Mouse (Mus musculus) kidney, embryonic 14.5 days (tissue): ENCODE results near the gene Vwa1. TPM values are rescaled to one million over a fixed set of nuclear protein-coding genes. Genes with fewer than 3 reads are reported as not detected.
A peak's percentile ranks its signal among the peaks of the same experiment; 100 is the strongest.

ENCODE experiments used
- ATAC-seq: fragments of 200-750 bp; cut with Nextera tagmentation; 2 replicates; pipeline ENCODE4 v1.8.0; 2017; ENCODE audit warnings: moderate number of reproducible peaks, mild to moderate bottlenecking, moderate TSS enrichment, moderate library complexity; ENCODE audit not compliant: low FRiP score, low TSS enrichment
- H3K27ac ChIP-seq: fragments of 300-500 bp; sonication (generic); 2 replicates; pipeline ENCODE4 v1.5.1; 2014; ENCODE audit warnings: low read depth, mild to moderate bottlenecking, low read length, moderate library complexity, mixed read lengths
- H3K27me3 ChIP-seq: fragments of 300-500 bp; sonication (generic); 2 replicates; pipeline ENCODE4 v1.6.1; 2014; ENCODE audit warnings: mild to moderate bottlenecking, low read length; ENCODE audit not compliant: control insufficient read depth, insufficient read depth
- H3K36me3 ChIP-seq: fragments of 300-500 bp; sonication (generic); 2 replicates; pipeline ENCODE4 v1.6.1; 2014; ENCODE audit warnings: low read length, mixed read lengths; ENCODE audit not compliant: control insufficient read depth, insufficient read depth
- H3K4me1 ChIP-seq: fragments of 300-500 bp; sonication (generic); 2 replicates; pipeline ENCODE4 v1.6.1; 2014; ENCODE audit warnings: low read length, mixed read lengths; ENCODE audit not compliant: control insufficient read depth, insufficient read depth
- H3K4me2 ChIP-seq: fragments of 300-500 bp; sonication (generic); replicated peaks from 2 replicates; pipeline ENCODE4 v1.6.1; 2014; ENCODE audit warnings: low read depth, mild to moderate bottlenecking, low read length
- H3K4me3 ChIP-seq: fragments of 300-500 bp; sonication (generic); 2 replicates; pipeline ENCODE4 v1.5.1; 2014; ENCODE audit warnings: mild to moderate bottlenecking, low read length
- H3K9ac ChIP-seq: fragments of 300-500 bp; sonication (generic); 2 replicates; pipeline ENCODE4 v1.6.1; 2014; ENCODE audit warnings: low read depth, mild to moderate bottlenecking, low read length, moderate library complexity
- H3K9me3 ChIP-seq: fragments of 300-500 bp; sonication (generic); 2 replicates; pipeline ENCODE4 v1.6.1; 2016; ENCODE audit warnings: low read length; ENCODE audit not compliant: control insufficient read depth
- WGBS: fragments of 180-500 bp; shearing (Covaris S2); extraction: QIAGEN DNeasy Blood & Tissue Kit; methylation state at CpG from one replicate; pipeline ENCODE4 v1.1.7; 2014; 5-methylcytosine and 5-hydroxymethylcytosine counted together
- polyA plus RNA-seq: library from polyadenylated mRNA; unstranded; fragments of >200 nt; fragmentation: Nextera tagmentation; extraction: Ambion mirVana; gene quantifications from 2 replicates; pipeline ENCODE4 v1.2.1, GENCODE M21; 2014

Gene Vwa1
- polyA plus RNA-seq, 1 experiment from 2014 or later: 4.9 TPM

DNA sequence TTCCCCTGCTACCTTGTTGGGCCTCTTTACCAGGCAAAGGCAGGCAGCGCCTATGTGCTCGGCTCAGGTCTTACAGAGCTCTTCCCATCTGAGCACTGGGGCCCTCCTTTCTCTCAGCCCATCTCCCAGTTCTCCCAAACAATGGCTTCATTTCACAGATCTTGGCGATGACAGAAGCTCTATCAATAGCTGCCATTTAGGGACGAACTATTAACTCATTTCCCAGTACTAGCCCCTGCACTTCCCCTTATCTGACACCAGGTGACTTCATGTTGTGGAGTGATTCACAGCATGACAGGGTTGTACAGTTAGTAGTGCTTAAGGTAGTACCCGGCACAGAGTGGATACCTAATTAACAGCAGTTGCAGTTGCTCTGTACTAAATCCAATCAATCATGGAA is 11.3 kb upstream of the Vwa1 start, which contains the start of gene Tmem88b:
Tmem88b (minus strand) TSS at position 56 of the 400 bp plus-strand sequence.
- no peaks in the 10 kb centered on the region for H3K36me3 ChIP-seq
- WGBS: 80% methylated on average over 5 of the region's 5 CpGs
- H3K4me2 ChIP-seq: peak within 1 kb of the TSS; percentile 87
- peak within 1 kb of the TSS; percentile 81 for H3K9ac ChIP-seq
- no peaks in the 10 kb centered on the region for H3K9me3 ChIP-seq
- ATAC-seq: no peak
- peak within 1 kb of the TSS; percentile 60; the same call in 1 of the 2 replicates for H3K4me3 ChIP-seq
- no peaks in the 10 kb centered on the region for H3K27me3 ChIP-seq
- peaks cover 13% of the 10 kb centered on the region; the same call in 1 of the 2 replicates for H3K4me1 ChIP-seq
- H3K27ac ChIP-seq: no peak within 1 kb of the TSS

DNA sequence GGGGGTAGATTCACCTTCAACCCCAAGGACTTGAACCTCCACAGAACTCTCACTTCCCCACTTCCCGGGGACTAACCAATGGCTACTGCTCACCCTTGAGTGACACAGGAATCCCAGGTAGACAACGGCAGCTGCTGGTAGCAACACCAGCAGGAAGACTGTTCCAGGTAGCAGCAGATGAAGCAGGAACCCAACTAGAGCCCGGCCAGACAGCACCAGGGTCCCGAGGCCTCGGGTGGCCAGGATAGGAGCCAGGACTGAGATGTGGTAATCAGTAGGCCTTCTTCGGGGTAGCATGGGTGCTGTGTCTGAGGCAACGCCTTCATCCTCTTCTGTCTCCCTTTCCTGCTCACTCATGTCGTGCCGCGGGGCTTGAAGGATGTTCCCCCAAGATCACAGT is 10.7 kb upstream of the Vwa1 start:
- peaks cover 14% of the 10 kb centered on the region; the same call in 1 of the 2 replicates for H3K4me1 ChIP-seq
- 75% methylated on average over 10 of the region's 10 CpGs for WGBS
- H3K27ac ChIP-seq: no peak overlapping the region
- no peak overlapping the region for H3K4me2 ChIP-seq
- H3K9ac ChIP-seq: no peak overlapping the region
- H3K27me3 ChIP-seq: no peaks in the 10 kb centered on the region
- H3K4me3 ChIP-seq: no peak overlapping the region
- H3K36me3 ChIP-seq: no peaks in the 10 kb centered on the region
- no peak for ATAC-seq
- H3K9me3 ChIP-seq: no peaks in the 10 kb centered on the region

DNA sequence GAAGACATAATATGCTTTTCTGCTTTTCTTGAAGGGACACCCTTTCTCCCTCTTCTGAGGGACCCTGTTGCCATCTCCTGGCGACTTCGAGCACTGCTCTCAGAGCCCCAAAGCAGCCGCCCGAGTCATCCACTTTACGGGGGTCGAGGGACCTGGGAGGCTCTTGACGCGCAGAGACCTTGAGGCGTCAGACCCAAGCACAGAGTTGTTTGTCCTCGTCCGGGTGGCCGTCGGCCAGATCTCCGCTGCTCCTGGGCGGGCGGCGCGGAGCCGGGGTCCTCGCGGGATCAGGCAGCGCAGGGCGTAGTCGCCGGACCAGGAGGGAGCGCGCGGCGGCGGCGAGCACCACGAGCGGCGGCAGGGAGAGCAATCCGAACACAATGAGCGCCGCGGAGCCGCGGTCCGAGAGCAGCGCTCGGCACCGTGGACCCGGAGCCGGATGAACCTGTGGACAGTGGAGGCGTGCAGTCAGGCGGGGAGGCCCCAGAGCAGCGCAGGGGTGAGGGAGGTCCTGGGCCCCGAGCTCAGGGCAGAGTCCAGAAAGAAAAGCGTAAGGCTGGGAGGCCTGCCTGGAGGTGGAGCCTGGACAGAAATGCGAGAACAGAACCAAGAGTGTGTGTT is 9.7 kb upstream of the Vwa1 start:
- Histone ChIP-seq H3K4me1 (peaks cover 14% of the 10 kb centered on the region; the same call in 1 of the 2 replicates), H3K4me3 (peak overlapping the region; percentile 60), H3K27ac (peak overlapping the region; percentile 67), H3K9me3 (no peaks in the 10 kb centered on the region), H3K27me3 (no peaks in the 10 kb centered on the region), H3K36me3 (no peaks in the 10 kb centered on the region), H3K9ac (peak overlapping the region; percentile 81), H3K4me2 (peak overlapping the region; percentile 87)
- peak; percentile 82 for ATAC-seq
- WGBS: under 1% methylated on average over 52 of the region's 52 CpGs

DNA sequence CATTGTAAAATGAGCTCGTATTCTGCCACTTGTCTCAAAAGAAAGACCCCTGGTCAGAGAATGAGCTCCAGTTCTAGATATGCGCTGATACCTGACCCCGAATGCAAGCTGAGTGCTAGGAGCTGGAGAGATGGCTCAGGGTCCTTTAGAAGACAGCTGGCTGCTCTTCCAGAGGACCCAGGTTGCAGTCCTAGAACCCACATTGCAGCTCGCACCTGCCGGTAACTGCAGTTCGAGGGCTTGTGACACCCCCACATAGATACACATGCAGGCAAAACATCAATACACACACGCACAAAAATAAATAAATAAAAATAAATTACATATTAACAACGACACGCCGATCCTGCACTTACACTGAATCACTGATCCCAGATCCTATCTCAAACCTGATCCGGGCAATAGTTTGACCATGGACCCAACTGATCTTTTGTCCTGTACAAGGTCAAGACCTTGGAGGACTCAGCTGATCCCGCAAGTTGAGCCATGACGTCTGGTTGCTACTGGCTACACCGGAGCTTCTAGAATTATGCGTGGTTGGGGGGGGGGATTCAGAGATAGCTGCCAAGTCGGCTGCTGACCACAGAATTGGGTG is 9.1 kb upstream of the Vwa1 start:
- no peaks in the 10 kb centered on the region for H3K9me3 ChIP-seq
- peaks cover 14% of the 10 kb centered on the region; the same call in 1 of the 2 replicates for H3K4me1 ChIP-seq
- H3K27ac ChIP-seq: no peak overlapping the region; the same call in 1 of the 2 replicates
- ATAC-seq: 0 out of 2 replicates have a peak, but pooled peaks have one; percentile 1
- peak overlapping the region; percentile 87 for H3K4me2 ChIP-seq
- H3K27me3 ChIP-seq: no peaks in the 10 kb centered on the region
- 38% methylated on average over 16 of the region's 16 CpGs for WGBS
- peak overlapping the region; percentile 60 for H3K4me3 ChIP-seq
- H3K36me3 ChIP-seq: no peaks in the 10 kb centered on the region
- peak overlapping the region; percentile 81; the same call in 1 of the 2 replicates for H3K9ac ChIP-seq

DNA sequence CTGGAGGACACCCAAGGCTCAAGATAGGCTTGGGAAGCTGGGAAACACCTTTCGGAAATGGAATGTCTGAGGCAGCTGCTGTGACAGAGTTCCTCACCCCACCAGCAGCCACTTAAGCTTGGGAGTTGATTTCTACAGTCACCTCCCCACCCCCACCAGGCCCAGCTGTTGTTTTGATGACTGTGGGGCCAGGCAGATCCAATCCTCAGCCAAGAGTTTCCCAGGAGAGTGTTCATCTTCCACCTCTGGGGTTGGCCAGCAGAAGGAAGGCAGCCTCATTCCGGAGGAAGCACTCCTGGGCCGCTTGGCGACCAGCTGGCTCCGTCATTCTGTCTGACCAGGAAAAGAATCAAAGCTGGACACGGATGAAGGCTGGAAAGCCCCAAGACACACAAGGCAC is 6.4 kb upstream of the Vwa1 start:
- Histone ChIP-seq H3K4me2 (no peak overlapping the region), H3K9me3 (no peaks in the 10 kb centered on the region), H3K27ac (0 out of 2 replicates have a peak overlapping the region, but pooled peaks have one; percentile 24), H3K4me3 (no peak overlapping the region), H3K9ac (no peak overlapping the region), H3K36me3 (no peaks in the 10 kb centered on the region), H3K27me3 (no peaks in the 10 kb centered on the region), H3K4me1 (peaks cover 18% of the 10 kb centered on the region; the same call in 1 of the 2 replicates)
- ATAC-seq: no peak; the same call in 1 of the 2 replicates
- WGBS: 11% methylated on average over 6 of the region's 6 CpGs

DNA sequence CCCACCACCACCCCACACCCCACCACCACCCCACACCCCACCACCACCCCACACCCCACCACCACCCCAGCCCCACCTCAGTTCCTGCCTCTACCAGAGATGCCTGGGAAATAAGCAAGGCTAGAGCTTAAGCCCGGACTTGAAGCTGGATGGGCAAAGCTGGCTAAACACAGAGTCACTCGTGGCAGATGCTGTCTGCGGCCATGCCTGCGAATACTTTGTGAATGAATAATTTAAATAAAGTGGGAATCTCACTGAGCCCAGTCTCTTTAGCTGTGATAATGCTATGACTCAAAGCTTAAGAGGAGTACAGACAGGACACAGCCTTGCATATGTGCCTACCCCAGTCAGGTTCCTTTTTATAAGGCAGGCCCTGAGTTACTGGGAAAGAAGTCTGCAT is 5.0 kb upstream of the Vwa1 start:
- Histone ChIP-seq H3K4me3 (no peak overlapping the region), H3K4me1 (peaks cover 15% of the 10 kb centered on the region; the same call in 1 of the 2 replicates), H3K9me3 (no peaks in the 10 kb centered on the region), H3K9ac (no peak overlapping the region), H3K36me3 (no peaks in the 10 kb centered on the region), H3K27ac (no peak overlapping the region), H3K27me3 (no peaks in the 10 kb centered on the region), H3K4me2 (no peak overlapping the region)
- 88% methylated on average over 4 of the region's 4 CpGs for WGBS
- no peak for ATAC-seq

DNA sequence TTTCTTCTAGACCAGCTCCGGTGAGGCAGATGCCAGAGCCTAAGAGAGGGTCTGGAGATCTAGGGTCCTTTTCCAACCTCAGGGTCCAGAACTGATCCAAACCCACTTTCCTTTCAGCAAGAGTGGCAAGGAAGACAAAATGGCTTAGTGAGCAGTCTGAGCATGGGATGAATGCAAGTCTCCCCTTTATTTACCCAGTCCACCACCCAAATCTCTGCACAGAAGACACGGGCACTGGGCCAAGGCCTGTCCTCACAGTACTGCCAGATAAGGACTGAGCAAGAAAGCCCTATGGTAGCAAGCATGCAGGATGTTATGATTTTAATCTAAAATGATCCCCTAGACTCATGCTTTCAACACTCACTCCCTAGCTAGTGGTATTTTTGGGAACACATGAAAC is 3.3 kb upstream of the Vwa1 start:
- no peak overlapping the region for H3K9ac ChIP-seq
- peaks cover 18% of the 10 kb centered on the region; the same call in 1 of the 2 replicates for H3K4me1 ChIP-seq
- H3K4me3 ChIP-seq: no peak overlapping the region
- H3K27ac ChIP-seq: no peak overlapping the region
- WGBS: 79% methylated on average over 2 of the region's 2 CpGs
- H3K27me3 ChIP-seq: peaks cover 7% of the 10 kb centered on the region; the same call in 1 of the 2 replicates
- ATAC-seq: no peak
- H3K36me3 ChIP-seq: no peaks in the 10 kb centered on the region
- H3K4me2 ChIP-seq: no peak overlapping the region
- H3K9me3 ChIP-seq: no peaks in the 10 kb centered on the region

DNA sequence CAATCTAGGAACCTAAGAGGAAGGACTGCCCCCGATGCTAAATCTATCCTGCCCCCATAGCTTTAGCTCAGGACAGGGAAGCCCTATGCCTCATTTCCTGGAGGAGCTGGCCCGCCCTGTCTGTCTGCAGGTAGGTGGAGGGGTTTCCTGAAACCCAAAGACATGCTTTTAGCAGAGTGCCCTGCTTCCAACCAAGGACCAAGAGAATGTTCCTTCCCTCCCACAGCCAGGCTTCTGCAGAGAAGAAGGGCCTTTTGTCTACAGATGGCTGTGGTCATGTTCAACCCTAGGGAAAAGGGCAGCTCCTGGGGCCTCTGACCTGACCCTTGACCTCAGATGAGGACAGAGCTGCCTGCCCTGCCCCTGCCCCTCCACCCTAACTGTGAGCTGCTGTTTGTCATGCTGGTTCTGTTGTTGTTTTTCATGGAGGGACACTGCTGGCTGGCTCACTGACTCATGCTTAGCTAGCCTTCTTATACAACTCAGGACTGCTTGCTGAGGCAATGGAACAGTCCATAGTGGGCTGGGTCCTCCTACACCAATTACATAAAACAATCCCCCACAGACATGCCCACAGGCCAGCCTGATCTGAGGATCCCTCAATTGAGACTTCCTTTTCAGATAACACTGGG is 2.3 kb upstream of the Vwa1 start:
- Histone ChIP-seq H3K4me1 (peaks cover 18% of the 10 kb centered on the region; the same call in 1 of the 2 replicates), H3K4me3 (no peak overlapping the region), H3K27ac (no peak overlapping the region), H3K27me3 (peaks cover 8% of the 10 kb centered on the region; the same call in 1 of the 2 replicates), H3K9ac (no peak overlapping the region), H3K36me3 (no peaks in the 10 kb centered on the region), H3K4me2 (no peak overlapping the region), H3K9me3 (no peaks in the 10 kb centered on the region)
- 54% methylated on average over 2 of the region's 2 CpGs for WGBS
- no peak for ATAC-seq
